Mouse (Mus musculus) T-cell, adult 2 months (primary cell): Measurements from ENCODE around the gene Vwa5b2.

Source experiments
- DNase-seq: peaks from one replicate; pipeline ENCODE4 v3.0.0; 2022; ENCODE audit warnings: low spot score

The Vwa5b2 gene

GRCm38 (mm10) chr16:20589366-20589938 lies at the start of gene Vwa5b2:
TSS of gene Vwa5b2 (plus strand) at chr16:20589471.
- DNase-seq = no peak

- DNase-seq = no peak
Observed at GRCm38 (mm10) chr16:20539649-20540048, 49.6 kb upstream of the Vwa5b2 start.

GRCm38 (mm10) chr16:20540438-20540837 lies 48.8 kb upstream of the Vwa5b2 start:
- DNase-seq = no peak

DNA sequence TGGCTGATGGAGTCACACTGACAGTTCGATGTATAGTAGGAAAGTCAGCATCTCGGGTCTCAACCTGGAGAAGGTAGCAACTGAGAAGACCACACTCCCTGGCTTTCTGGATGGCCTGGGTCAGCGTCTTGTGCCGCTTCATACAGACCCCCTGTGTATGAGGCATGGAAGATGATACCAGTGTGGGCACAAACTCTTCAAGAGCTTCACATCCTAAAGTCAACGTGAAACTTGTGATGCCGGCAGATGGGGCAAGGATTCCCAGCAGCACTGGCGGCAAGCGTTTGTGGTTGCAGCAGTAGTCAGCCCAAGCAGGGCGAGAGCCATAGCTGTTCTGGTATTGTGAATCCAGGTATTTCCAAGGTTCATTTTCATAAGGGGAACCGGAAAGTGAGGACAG lies 43.6 kb upstream of the Vwa5b2 start:
- no peak for DNase-seq

GRCm38 (mm10) chr16:20547423-20547822 lies 41.8 kb upstream of the Vwa5b2 start:
- no peak for DNase-seq

GRCm38 (mm10) chr16:20548096-20548948 lies 40.9 kb upstream of the Vwa5b2 start, which contains the start of gene Abcf3:
TSS of gene Abcf3 (plus strand) at chr16:20548577.
- peak; percentile 99 for DNase-seq

- DNase-seq = no peak
Observed at GRCm38 (mm10) chr16:20549161-20549560, 40.1 kb upstream of the Vwa5b2 start.

DNA sequence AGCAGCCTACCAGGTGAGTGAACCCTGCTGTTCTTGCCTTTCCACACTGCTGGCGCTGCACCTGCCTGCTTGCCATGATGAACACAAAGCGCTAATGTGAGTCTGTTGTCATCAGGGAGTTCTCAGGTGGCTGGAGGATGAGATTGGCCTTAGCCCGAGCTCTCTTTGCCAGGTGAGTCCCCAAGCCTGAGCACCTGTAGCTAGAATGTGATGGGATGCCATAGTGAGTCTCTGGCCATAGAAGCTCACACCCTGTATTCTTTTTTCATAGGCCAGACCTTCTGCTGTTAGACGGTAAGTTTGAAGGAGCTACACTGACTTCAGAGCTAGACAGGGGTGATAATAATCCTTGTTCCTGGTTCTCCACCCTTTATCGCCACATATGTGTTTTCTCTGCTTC lies 37.6 kb upstream of the Vwa5b2 start:
- no peak for DNase-seq

DNA sequence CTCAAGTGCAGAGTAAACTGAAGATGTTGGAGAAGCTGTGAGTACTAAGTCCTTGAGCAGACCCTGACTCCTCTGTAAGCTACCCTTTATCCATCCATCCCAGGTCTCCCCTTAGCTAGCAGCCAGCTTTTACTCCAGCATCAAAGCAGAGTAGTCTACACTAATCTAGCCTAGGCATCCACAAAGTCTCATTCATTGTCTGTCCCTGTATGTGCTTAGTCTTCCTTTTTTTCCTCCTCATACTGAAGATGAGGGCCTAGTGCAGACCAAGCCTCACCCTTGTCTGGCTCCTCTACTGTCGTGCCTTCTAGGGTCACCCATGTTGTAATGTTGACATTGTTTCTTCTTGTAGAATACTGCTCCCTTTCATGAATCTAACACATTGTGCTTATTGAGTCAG lies 36.7 kb upstream of the Vwa5b2 start:
- no peak for DNase-seq

- DNase-seq = no peak
Observed at GRCm38 (mm10) chr16:20555000-20555399, 34.3 kb upstream of the Vwa5b2 start.

GRCm38 (mm10) chr16:20557381-20557780 lies 31.9 kb upstream of the Vwa5b2 start:
- no peak for DNase-seq

DNA sequence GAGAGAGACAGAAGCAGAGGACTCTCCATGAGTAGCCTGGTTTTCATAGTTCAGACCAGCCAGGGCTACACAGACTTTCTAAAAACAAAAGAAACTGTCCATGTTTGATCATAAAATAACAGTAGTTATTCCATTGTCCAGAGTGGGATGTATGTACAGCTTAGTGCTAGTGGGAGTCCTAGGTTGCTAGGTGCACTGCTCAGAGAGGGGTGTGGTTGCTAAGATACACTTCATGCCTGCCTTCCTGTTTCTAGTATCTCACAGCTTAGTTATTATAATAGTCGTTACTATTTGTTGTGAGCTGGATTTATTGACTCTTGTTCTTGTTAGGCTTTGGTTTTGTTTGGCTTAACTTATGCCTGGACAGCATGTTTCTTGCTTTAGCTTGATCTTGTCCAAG lies 24.2 kb upstream of the Vwa5b2 start:
- no peak for DNase-seq

DNA sequence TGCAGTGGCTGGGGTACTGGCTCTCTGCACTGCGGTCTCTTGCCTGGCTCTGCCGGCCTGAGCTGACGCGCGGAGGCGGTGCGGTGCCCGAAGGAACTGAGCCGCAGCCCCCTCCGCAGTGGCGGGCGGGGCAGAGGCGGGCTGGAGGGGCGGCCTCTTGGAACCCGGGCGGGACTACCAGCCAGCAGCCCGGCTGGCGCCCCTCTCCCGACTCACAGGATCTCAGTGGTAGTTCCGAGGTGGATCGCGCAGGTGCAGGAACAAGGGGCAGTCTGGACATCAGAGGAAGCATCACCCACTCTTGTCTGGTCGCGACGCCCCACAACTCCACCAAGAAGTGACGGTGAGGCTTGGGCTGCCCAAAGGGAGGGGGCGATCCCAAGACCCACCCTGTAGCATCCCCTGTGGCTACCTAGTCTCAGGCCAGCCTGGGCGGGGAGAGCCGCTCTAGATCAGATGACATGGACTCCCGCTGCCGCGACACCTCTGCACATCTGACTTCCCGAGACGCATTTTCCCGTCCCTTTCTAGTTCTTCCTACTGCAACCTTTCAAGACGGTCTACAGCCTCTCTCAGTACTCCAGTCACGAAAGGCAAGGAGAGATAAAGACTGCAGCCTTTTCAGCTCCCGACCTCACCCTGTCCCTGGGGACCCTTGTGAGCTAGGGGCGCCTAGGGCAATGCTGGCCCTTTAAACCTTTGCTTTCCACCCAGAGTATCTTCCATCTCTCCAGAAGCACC lies 838 bp downstream of the Vwa5b2 start:
- no peak for DNase-seq

DNA sequence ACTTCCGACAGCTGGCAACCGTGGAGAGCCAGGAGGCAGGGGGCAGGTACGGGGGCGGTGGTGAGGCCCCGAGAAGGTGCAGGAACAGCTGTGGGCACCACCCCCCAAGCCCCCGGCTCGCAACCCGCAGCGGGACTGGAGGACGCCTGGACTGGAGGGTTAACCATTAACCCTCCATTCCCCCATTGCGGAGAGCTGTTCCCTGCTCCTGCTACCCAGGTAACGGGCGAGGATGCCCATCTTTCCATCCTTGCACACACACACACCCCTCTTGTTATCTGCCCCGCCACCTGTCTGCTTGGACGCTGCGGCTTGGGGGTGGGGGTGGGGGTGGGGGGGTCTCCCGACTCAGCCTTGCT lies 1.4 kb downstream of the Vwa5b2 start:
- DNase-seq = no peak

GRCm38 (mm10) chr16:20591076-20591705 lies 1.9 kb downstream of the Vwa5b2 start:
- no peak for DNase-seq

DNA sequence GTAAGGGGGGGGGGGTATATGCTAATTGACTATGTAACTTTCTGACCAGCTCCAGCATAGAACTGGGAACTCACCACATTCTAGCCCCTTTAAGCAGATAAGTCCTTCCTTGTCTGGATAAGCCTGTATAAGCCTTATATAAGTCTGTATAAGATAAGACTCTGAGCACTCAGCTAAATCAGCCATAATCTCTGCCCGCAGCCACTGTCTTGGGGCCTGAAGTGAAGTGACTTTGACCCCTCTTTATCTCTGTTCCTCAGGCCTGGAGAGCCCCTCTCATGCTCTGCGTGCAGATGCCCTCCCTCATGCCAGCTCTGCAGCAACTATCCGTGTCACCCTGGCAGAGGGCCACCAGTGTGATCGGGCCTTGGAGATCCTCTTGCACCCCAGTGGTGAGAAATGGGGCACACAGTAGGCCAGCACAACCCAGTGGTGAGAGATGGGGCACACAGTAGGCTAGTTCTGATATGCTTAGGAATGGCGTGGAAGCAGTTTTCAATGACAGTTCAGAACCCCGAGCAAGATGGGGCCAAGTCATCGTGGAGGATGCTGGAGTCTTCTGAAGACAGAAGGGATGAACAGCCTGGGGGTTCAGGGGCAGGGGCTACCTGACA lies 5.9 kb downstream of the Vwa5b2 start:
- no peak for DNase-seq

- DNase-seq = no peak
Observed at GRCm38 (mm10) chr16:20595737-20596136, 6.5 kb downstream of the Vwa5b2 start.

- no peak for DNase-seq
Observed at GRCm38 (mm10) chr16:20596687-20597441, 7.6 kb downstream of the Vwa5b2 start.

- no peak for DNase-seq
Observed at GRCm38 (mm10) chr16:20600511-20600910, 11.2 kb downstream of the Vwa5b2 start.

GRCm38 (mm10) chr16:20604705-20605104 lies 15.4 kb downstream of the Vwa5b2 start:
- no peak for DNase-seq
